Mouse (Mus musculus): Measurements from ENCODE around the gene Gm2115. TPM values are rescaled to one million over a fixed set of nuclear protein-coding genes. Genes with fewer than 3 reads are reported as not detected.
A peak's percentile ranks its signal among the peaks of the same experiment; 100 is the strongest.

The Gm2115 gene
- polyA plus RNA-seq, 1 experiment from 2014 or later = 0.09 TPM

GRCm38 (mm10) chr7:84591347-84591746 is 62.6 kb downstream of the Gm2115 start:
- no peak for ATAC-seq (replicated peaks; ENCODE audit: insufficient number of reproducible peaks, low FRiP score, low TSS enrichment)
- Histone ChIP-seq H3K9me3 (replicated peaks; ENCODE audit: control insufficient read depth, low read length) (no peaks in the 10 kb centered on the region), H3K27me3 (ENCODE audit: control insufficient read depth, insufficient read depth, low read length) (no peaks in the 10 kb centered on the region), H3K27ac (ENCODE audit: low read depth, low read length) (no peak overlapping the region), H3K4me3 (ENCODE audit: low read depth, low read length) (no peak overlapping the region), H3K4me2 (no peak overlapping the region), H3K9ac (ENCODE audit: low read depth, low read length) (no peak overlapping the region), H3K36me3 (ENCODE audit: control insufficient read depth, insufficient read depth, low read length) (no peaks in the 10 kb centered on the region), H3K4me1 (ENCODE audit: control insufficient read depth, insufficient read depth, low read length) (no peaks in the 10 kb centered on the region; the same call in 1 of the 2 replicates)
- 84% methylated on average over 3 of the region's 3 CpGs for WGBS (ENCODE audit: insufficient replicate concordance)

GRCm38 (mm10) chr7:84594087-84594916 is 65.5 kb downstream of the Gm2115 start:
- no peak overlapping the region for H3K4me3 ChIP-seq (ENCODE audit: low read depth, low read length)
- H3K4me2 ChIP-seq = peak overlapping the region; percentile 17
- ATAC-seq (replicated peaks; ENCODE audit: insufficient number of reproducible peaks, low FRiP score, low TSS enrichment) = no peak
- H3K4me1 ChIP-seq (ENCODE audit: control insufficient read depth, insufficient read depth, low read length) = no peaks in the 10 kb centered on the region
- no peak overlapping the region for H3K27ac ChIP-seq (ENCODE audit: low read depth, low read length)
- H3K36me3 ChIP-seq (ENCODE audit: control insufficient read depth, insufficient read depth, low read length) = no peaks in the 10 kb centered on the region
- H3K27me3 ChIP-seq (ENCODE audit: control insufficient read depth, insufficient read depth, low read length) = no peaks in the 10 kb centered on the region
- no peak overlapping the region for H3K9ac ChIP-seq (ENCODE audit: low read depth, low read length)
- H3K9me3 ChIP-seq (replicated peaks; ENCODE audit: control insufficient read depth, low read length) = no peaks in the 10 kb centered on the region
- 48% methylated on average over 8 of the region's 8 CpGs for WGBS (ENCODE audit: insufficient replicate concordance)

GRCm38 (mm10) chr7:84594917-84595303 is 66.2 kb downstream of the Gm2115 start:
- Histone ChIP-seq H3K36me3 (ENCODE audit: control insufficient read depth, insufficient read depth, low read length) (no peaks in the 10 kb centered on the region), H3K9me3 (replicated peaks; ENCODE audit: control insufficient read depth, low read length) (no peaks in the 10 kb centered on the region), H3K9ac (ENCODE audit: low read depth, low read length) (no peak overlapping the region), H3K27ac (ENCODE audit: low read depth, low read length) (no peak overlapping the region), H3K4me3 (ENCODE audit: low read depth, low read length) (no peak overlapping the region), H3K27me3 (ENCODE audit: control insufficient read depth, insufficient read depth, low read length) (no peaks in the 10 kb centered on the region), H3K4me2 (no peak overlapping the region), H3K4me1 (ENCODE audit: control insufficient read depth, insufficient read depth, low read length) (no peaks in the 10 kb centered on the region)
- no peak for ATAC-seq (replicated peaks; ENCODE audit: insufficient number of reproducible peaks, low FRiP score, low TSS enrichment)

GRCm38 (mm10) chr7:84596002-84596401 is 67.2 kb downstream of the Gm2115 start:
- no peak overlapping the region for H3K4me2 ChIP-seq
- 84% methylated on average over 3 of the region's 3 CpGs for WGBS (ENCODE audit: insufficient replicate concordance)
- no peak overlapping the region for H3K27ac ChIP-seq (ENCODE audit: low read depth, low read length)
- no peaks in the 10 kb centered on the region for H3K36me3 ChIP-seq (ENCODE audit: control insufficient read depth, insufficient read depth, low read length)
- no peak for ATAC-seq (replicated peaks; ENCODE audit: insufficient number of reproducible peaks, low FRiP score, low TSS enrichment)
- no peak overlapping the region for H3K9ac ChIP-seq (ENCODE audit: low read depth, low read length)
- no peaks in the 10 kb centered on the region for H3K4me1 ChIP-seq (ENCODE audit: control insufficient read depth, insufficient read depth, low read length)
- no peak overlapping the region for H3K4me3 ChIP-seq (ENCODE audit: low read depth, low read length)
- no peaks in the 10 kb centered on the region for H3K9me3 ChIP-seq (replicated peaks; ENCODE audit: control insufficient read depth, low read length)
- no peaks in the 10 kb centered on the region for H3K27me3 ChIP-seq (ENCODE audit: control insufficient read depth, insufficient read depth, low read length)

GRCm38 (mm10) chr7:84596633-84597032 is 67.9 kb downstream of the Gm2115 start:
- Histone ChIP-seq H3K4me1 (ENCODE audit: control insufficient read depth, insufficient read depth, low read length) (no peaks in the 10 kb centered on the region), H3K9me3 (replicated peaks; ENCODE audit: control insufficient read depth, low read length) (no peaks in the 10 kb centered on the region), H3K27me3 (ENCODE audit: control insufficient read depth, insufficient read depth, low read length) (no peaks in the 10 kb centered on the region), H3K27ac (ENCODE audit: low read depth, low read length) (no peak overlapping the region), H3K9ac (ENCODE audit: low read depth, low read length) (no peak overlapping the region), H3K36me3 (ENCODE audit: control insufficient read depth, insufficient read depth, low read length) (no peaks in the 10 kb centered on the region), H3K4me2 (no peak overlapping the region), H3K4me3 (ENCODE audit: low read depth, low read length) (no peak overlapping the region)
- ATAC-seq (replicated peaks; ENCODE audit: insufficient number of reproducible peaks, low FRiP score, low TSS enrichment) = no peak
- 73% methylated on average over 3 of the region's 3 CpGs for WGBS (ENCODE audit: insufficient replicate concordance)

- no peaks in the 10 kb centered on the region for H3K4me1 ChIP-seq (ENCODE audit: control insufficient read depth, insufficient read depth, low read length)
- H3K4me3 ChIP-seq (ENCODE audit: low read depth, low read length) = no peak overlapping the region
- H3K9me3 ChIP-seq (replicated peaks; ENCODE audit: control insufficient read depth, low read length) = no peaks in the 10 kb centered on the region
- no peak overlapping the region for H3K9ac ChIP-seq (ENCODE audit: low read depth, low read length)
- no peak for ATAC-seq (replicated peaks; ENCODE audit: insufficient number of reproducible peaks, low FRiP score, low TSS enrichment)
- 90% methylated on average over 2 of the region's 2 CpGs for WGBS (ENCODE audit: insufficient replicate concordance)
- no peaks in the 10 kb centered on the region for H3K27me3 ChIP-seq (ENCODE audit: control insufficient read depth, insufficient read depth, low read length)
- H3K36me3 ChIP-seq (ENCODE audit: control insufficient read depth, insufficient read depth, low read length) = no peaks in the 10 kb centered on the region
- H3K4me2 ChIP-seq = no peak overlapping the region
- no peak overlapping the region for H3K27ac ChIP-seq (ENCODE audit: low read depth, low read length)
Measured at GRCm38 (mm10) chr7:84600631-84601030, 71.9 kb downstream of the Gm2115 start.

GRCm38 (mm10) chr7:84601331-84601730 is 72.6 kb downstream of the Gm2115 start:
- WGBS (ENCODE audit: insufficient replicate concordance) = 71% methylated on average over 3 of the region's 3 CpGs
- no peaks in the 10 kb centered on the region for H3K36me3 ChIP-seq (ENCODE audit: control insufficient read depth, insufficient read depth, low read length)
- no peaks in the 10 kb centered on the region for H3K9me3 ChIP-seq (replicated peaks; ENCODE audit: control insufficient read depth, low read length)
- ATAC-seq (replicated peaks; ENCODE audit: insufficient number of reproducible peaks, low FRiP score, low TSS enrichment) = no peak
- no peak overlapping the region for H3K9ac ChIP-seq (ENCODE audit: low read depth, low read length)
- no peaks in the 10 kb centered on the region for H3K4me1 ChIP-seq (ENCODE audit: control insufficient read depth, insufficient read depth, low read length)
- H3K27me3 ChIP-seq (ENCODE audit: control insufficient read depth, insufficient read depth, low read length) = no peaks in the 10 kb centered on the region
- H3K27ac ChIP-seq (ENCODE audit: low read depth, low read length) = no peak overlapping the region
- H3K4me2 ChIP-seq = no peak overlapping the region
- H3K4me3 ChIP-seq (ENCODE audit: low read depth, low read length) = no peak overlapping the region

GRCm38 (mm10) chr7:84604501-84604900 is 75.7 kb downstream of the Gm2115 start:
- no peaks in the 10 kb centered on the region for H3K27me3 ChIP-seq (ENCODE audit: control insufficient read depth, insufficient read depth, low read length)
- H3K4me1 ChIP-seq (ENCODE audit: control insufficient read depth, insufficient read depth, low read length) = no peaks in the 10 kb centered on the region
- no peak overlapping the region for H3K4me3 ChIP-seq (ENCODE audit: low read depth, low read length)
- no peak overlapping the region for H3K4me2 ChIP-seq
- no peaks in the 10 kb centered on the region for H3K9me3 ChIP-seq (replicated peaks; ENCODE audit: control insufficient read depth, low read length)
- 71% methylated on average over 3 of the region's 3 CpGs for WGBS (ENCODE audit: insufficient replicate concordance)
- no peaks in the 10 kb centered on the region for H3K36me3 ChIP-seq (ENCODE audit: control insufficient read depth, insufficient read depth, low read length)
- no peak for ATAC-seq (replicated peaks; ENCODE audit: insufficient number of reproducible peaks, low FRiP score, low TSS enrichment)
- H3K9ac ChIP-seq (ENCODE audit: low read depth, low read length) = no peak overlapping the region
- H3K27ac ChIP-seq (ENCODE audit: low read depth, low read length) = no peak overlapping the region

Data from heart, embryonic 11.5 days (tissue).